Mouse (Mus musculus) limb, embryonic 15.5 days (tissue): ENCODE measurements at regions not wholly inside any gene's neighbourhood (a gene's known extent, or its start where the extent isn't known, plus 50 kb on each side); places are given as distances from the start of the nearest gene placed in this dataset.

Experiments used
- ATAC-seq: fragments of 200-750 bp; cut with Nextera tagmentation; 2 replicates; pipeline ENCODE4 v1.8.0; 2017; ENCODE audit warnings: low read depth, moderate TSS enrichment; ENCODE audit not compliant: insufficient number of reproducible peaks, low FRiP score, low TSS enrichment
- H3K27ac ChIP-seq: fragments of 300-500 bp; sonication (generic); 2 replicates; pipeline ENCODE4 v1.5.1; 2015; ENCODE audit warnings: moderate library complexity, mild to moderate bottlenecking, inconsistent platforms
- H3K27me3 ChIP-seq: fragments of 300-500 bp; sonication (generic); 2 replicates; pipeline ENCODE4 v1.6.1; 2015; ENCODE audit warnings: inconsistent platforms
- H3K36me3 ChIP-seq: fragments of 300-500 bp; sonication (generic); 2 replicates; pipeline ENCODE4 v1.6.1; 2015; ENCODE audit warnings: inconsistent platforms
- H3K4me1 ChIP-seq: fragments of 300-500 bp; sonication (generic); 2 replicates; pipeline ENCODE4 v1.6.1; 2015; ENCODE audit warnings: inconsistent platforms
- H3K4me2 ChIP-seq: fragments of 300-500 bp; sonication (generic); 2 replicates; pipeline ENCODE4 v1.6.1; 2015; ENCODE audit warnings: mild to moderate bottlenecking, inconsistent platforms
- H3K4me3 ChIP-seq: fragments of 300-500 bp; sonication (generic); 2 replicates; pipeline ENCODE4 v1.5.1; 2015; ENCODE audit warnings: mild to moderate bottlenecking, inconsistent platforms
- H3K9ac ChIP-seq: fragments of 300-500 bp; sonication (generic); 2 replicates; pipeline ENCODE4 v1.6.1; 2015; ENCODE audit warnings: inconsistent platforms
- H3K9me3 ChIP-seq: fragments of 300-500 bp; sonication (generic); 2 replicates; pipeline ENCODE4 v1.6.1; 2016; ENCODE audit warnings: inconsistent platforms
- WGBS: fragments of 180-500 bp; shearing (Covaris S2); methylation state at CpG from one replicate; pipeline ENCODE4 v1.1.7; 2015; 5-methylcytosine and 5-hydroxymethylcytosine counted together

DNA sequence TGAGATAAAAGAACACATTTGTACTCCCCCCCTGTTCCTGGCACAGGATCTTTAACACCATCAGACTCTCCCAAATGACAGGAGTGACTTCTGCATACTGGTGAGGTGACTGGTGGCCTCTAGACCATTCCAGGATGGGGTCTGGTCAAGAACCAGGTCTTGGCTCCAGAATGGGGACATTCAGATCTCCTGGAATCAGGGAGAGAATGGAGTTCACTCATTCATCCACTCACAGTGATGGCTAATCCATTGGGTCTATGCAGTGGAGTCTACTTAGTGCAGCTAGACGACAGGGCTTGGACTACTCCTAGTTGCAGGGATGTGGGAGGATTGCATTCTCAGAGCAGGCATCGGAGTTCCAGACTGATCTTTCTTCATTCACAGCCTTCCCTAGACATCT lies 451.0 kb downstream of the Rps24 start:
- no peak overlapping the region for H3K9ac ChIP-seq
- no peaks in the 10 kb centered on the region for H3K27me3 ChIP-seq
- H3K9me3 ChIP-seq: no peaks in the 10 kb centered on the region
- 87% methylated on average over 2 of the region's 2 CpGs for WGBS
- peaks cover 11% of the 10 kb centered on the region for H3K4me1 ChIP-seq
- H3K36me3 ChIP-seq: no peaks in the 10 kb centered on the region
- H3K27ac ChIP-seq: no peak overlapping the region
- H3K4me3 ChIP-seq: no peak overlapping the region
- no peak overlapping the region for H3K4me2 ChIP-seq
- no peak for ATAC-seq

DNA sequence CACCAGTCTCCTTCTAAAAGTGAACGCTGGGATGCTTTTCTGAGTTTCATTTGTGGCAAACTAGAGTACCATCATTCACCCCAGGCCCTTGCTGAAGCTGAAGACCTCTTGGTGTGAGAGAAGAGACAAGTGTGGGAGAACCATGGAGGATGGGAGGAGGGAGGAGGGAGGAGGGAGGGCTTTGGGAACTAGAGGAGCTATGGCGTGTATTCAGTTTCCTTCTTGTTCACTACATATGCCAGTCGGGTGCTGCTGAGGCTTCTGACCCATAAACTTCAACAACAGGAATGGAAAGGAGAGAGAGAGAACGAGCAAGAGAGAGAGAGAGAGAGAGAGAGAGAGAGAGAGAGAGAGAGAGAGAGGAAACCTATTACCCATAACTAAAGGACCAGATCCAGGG lies 452.1 kb downstream of the Rps24 start:
- no peak for ATAC-seq
- no peak overlapping the region for H3K4me2 ChIP-seq

DNA sequence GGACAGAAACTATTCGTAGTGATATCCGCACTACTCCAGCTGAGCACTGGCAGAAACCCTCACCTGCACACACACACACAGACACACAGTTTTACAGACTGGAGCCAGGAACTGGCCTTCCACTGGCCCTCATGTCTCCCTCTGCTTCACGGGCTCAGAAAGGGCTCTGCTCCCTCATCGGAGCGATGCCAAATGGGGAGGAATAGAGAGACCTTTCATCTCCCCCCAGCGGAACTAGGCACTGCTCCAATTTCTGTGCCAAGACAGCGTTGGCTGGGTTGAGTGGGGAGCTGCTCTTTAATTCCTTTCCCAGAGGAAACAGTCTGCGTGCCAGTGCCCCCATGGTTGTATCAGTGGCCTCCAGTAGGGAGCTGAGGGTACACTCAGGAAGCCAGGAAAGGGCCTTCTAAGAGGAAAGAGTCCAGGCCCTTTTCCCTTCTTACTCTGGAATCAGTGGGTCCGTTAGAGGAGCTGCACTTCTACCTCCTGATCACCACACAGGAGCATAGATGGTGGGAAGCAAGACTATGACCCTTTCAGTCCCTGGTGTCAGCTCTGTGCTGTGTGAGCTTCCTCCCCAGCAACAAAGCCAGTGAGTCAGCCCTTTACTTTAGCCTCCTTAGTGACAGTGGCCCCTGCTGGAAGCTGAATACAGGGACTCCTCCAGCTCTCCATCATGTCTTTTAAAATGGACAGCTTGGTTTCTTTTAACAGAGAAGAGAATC lies 452.7 kb downstream of the Rps24 start:
- no peaks in the 10 kb centered on the region for H3K9me3 ChIP-seq
- peak overlapping the region; percentile 67 for H3K27ac ChIP-seq
- no peak overlapping the region for H3K9ac ChIP-seq
- no peaks in the 10 kb centered on the region for H3K36me3 ChIP-seq
- H3K4me1 ChIP-seq: peaks cover 11% of the 10 kb centered on the region
- H3K4me2 ChIP-seq: no peak overlapping the region
- WGBS: 55% methylated on average over 9 of the region's 9 CpGs
- ATAC-seq: peak; percentile 69
- no peak overlapping the region for H3K4me3 ChIP-seq
- no peaks in the 10 kb centered on the region for H3K27me3 ChIP-seq

More for the DNA sequence above, 452.1 kb downstream of the Rps24 start:
- Histone ChIP-seq H3K27ac (peak overlapping the region; percentile 67), H3K4me3 (no peak overlapping the region), H3K36me3 (no peaks in the 10 kb centered on the region), H3K27me3 (no peaks in the 10 kb centered on the region), H3K4me1 (peaks cover 11% of the 10 kb centered on the region), H3K9ac (no peak overlapping the region), H3K9me3 (no peaks in the 10 kb centered on the region)
- WGBS: 57% methylated on average over 4 of the region's 4 CpGs

DNA sequence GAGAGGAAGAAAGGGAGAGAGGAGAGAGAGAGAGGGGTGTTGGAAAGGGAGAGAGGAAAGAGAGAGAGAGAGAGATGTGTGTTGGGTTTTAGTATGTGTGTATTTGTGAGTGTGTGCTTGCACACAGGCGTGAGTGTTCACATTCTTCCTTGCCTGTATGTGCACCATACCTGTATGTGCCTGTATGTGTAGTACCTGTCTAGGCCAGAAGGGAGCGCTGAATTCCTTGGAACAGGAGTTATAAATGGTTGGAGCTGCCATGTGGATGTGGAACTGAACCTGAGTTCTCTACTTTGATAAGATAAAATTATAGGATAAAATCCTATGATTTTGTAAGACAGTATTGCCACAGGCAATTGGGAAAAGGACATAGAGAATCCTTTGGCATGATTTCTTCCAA lies 458.8 kb downstream of the Rps24 start:
- no peak overlapping the region for H3K4me3 ChIP-seq
- peaks cover 3% of the 10 kb centered on the region; the same call in 1 of the 2 replicates for H3K4me1 ChIP-seq
- H3K27ac ChIP-seq: no peak overlapping the region
- no peak overlapping the region for H3K9ac ChIP-seq
- no peaks in the 10 kb centered on the region for H3K27me3 ChIP-seq
- no peaks in the 10 kb centered on the region for H3K36me3 ChIP-seq
- no peak for ATAC-seq
- H3K9me3 ChIP-seq: no peaks in the 10 kb centered on the region
- H3K4me2 ChIP-seq: no peak overlapping the region
- 51% methylated on average over 2 of the region's 2 CpGs for WGBS

DNA sequence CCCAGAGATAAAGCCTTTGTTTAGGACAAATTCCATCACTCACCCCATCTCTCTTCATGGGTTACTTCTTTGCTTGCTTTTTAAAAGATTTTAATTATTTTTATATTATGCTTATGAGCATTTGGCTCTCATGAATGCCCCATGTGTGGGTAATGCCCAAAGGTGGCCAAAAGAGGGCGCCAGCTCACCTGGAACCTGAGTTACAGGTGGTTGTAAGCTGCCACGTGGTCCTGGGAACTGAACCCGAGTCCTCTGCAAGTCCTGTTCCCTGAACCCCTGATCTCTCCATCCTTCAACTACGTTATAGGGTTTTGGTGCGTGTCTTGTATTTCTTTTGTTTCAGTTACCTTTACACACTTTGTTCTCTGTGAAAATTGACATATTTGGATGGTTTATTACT lies 460.2 kb downstream of the Rps24 start:
- Histone ChIP-seq H3K4me2 (no peak overlapping the region), H3K27ac (no peak overlapping the region), H3K4me3 (no peak overlapping the region), H3K27me3 (no peaks in the 10 kb centered on the region), H3K4me1 (peaks cover 3% of the 10 kb centered on the region; the same call in 1 of the 2 replicates), H3K9me3 (no peaks in the 10 kb centered on the region), H3K9ac (no peak overlapping the region), H3K36me3 (no peaks in the 10 kb centered on the region)
- 87% methylated on average over 5 of the region's 5 CpGs for WGBS
- no peak for ATAC-seq

DNA sequence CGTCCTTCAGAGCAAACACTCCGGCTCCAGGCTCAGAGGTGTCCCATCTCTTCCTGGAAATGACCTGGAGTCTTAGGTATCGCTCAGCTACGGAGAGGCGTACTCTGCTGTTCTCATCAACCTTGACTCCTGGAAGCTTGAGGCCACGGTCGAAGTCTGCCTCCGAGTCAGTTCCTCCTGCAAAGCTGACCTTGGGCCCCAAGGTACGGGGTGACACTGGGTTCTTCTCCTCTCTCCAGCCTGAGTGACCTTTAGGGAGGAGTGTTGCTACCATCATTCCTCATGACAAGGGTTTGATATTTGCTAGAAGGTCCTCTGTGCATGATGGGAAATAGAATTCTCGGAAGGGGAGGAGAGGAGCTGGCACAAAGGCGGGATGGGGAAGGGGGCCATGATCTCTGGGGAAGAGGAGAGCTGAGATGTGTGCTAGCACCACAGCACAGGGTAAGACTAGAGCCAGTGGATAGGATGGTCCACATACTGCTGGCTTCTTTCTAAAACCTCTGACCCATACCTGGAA lies 469.0 kb downstream of the Rps24 start:
- Histone ChIP-seq H3K4me2 (no peak overlapping the region), H3K36me3 (no peaks in the 10 kb centered on the region), H3K27ac (no peak overlapping the region)

DNA sequence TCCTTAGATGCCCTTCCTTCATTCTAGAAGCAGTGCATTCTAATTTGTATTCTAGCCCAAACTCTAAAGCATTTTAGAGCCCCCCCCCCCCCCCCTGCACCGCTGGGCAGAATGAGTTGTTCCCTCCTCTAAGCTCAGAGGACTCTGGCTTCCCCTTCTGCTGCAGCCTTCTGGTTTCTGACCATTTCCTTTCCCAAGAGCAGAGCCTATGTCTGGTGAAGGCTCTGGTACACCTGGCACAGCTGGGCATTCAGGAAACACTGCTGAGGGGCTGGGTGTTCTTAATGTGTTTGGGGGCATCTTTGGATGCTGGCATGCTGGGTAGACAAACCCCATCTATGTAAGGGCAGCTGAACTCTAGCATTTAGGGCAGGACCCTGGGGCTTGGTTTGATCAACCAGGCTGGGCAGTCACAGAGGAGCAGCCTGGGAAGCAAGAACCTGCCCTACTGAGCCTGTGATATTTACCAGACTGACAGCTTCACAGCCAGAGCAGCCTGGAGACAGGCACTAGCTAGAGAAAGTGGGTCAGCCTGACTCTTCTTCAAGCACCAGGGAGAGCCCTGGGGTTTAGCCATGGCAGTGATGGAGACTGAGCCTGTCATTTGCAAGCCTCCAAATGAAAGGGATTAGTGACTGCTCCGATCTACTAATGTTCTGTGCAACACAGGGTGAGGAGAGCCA lies 469.7 kb downstream of the Rps24 start:
- Histone ChIP-seq H3K36me3 (no peaks in the 10 kb centered on the region), H3K4me2 (no peak overlapping the region), H3K9me3 (no peaks in the 10 kb centered on the region), H3K27me3 (no peaks in the 10 kb centered on the region), H3K27ac (no peak overlapping the region), H3K9ac (no peak overlapping the region), H3K4me1 (peaks cover 22% of the 10 kb centered on the region), H3K4me3 (no peak overlapping the region)
- ATAC-seq: no peak
- WGBS: 47% methylated on average over 2 of the region's 2 CpGs

More for the DNA sequence above, 469.0 kb downstream of the Rps24 start:
- Histone ChIP-seq H3K9ac (no peak overlapping the region), H3K27me3 (no peaks in the 10 kb centered on the region), H3K4me1 (peaks cover 15% of the 10 kb centered on the region), H3K4me3 (no peak overlapping the region), H3K9me3 (no peaks in the 10 kb centered on the region)
- WGBS: 83% methylated on average over 11 of the region's 11 CpGs
- ATAC-seq: no peak

DNA sequence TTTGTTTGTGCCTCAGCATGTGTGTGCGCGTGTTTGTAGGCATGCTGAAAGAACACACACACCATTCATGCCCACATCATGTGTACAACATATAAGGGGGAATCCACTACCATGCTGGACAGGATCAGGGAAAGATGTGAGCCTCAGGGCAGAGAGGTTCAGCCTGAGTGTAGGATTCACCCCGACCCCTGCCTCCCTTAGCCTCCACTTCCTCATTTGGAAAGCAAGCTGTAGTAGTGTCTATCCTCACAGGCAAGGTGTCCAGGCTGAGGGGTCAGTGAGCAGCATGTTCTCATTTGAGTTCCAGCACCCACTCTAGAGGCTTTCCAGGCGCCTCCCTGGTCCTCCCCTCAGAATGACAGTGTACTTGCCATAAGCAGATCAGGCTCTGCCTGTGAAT lies 470.5 kb downstream of the Rps24 start:
- Histone ChIP-seq H3K36me3 (no peaks in the 10 kb centered on the region), H3K27me3 (no peaks in the 10 kb centered on the region), H3K9ac (no peak overlapping the region), H3K4me2 (no peak overlapping the region), H3K27ac (no peak overlapping the region), H3K9me3 (no peaks in the 10 kb centered on the region), H3K4me3 (no peak overlapping the region), H3K4me1 (peaks cover 29% of the 10 kb centered on the region)
- no peak for ATAC-seq
- 89% methylated on average over 4 of the region's 4 CpGs for WGBS

DNA sequence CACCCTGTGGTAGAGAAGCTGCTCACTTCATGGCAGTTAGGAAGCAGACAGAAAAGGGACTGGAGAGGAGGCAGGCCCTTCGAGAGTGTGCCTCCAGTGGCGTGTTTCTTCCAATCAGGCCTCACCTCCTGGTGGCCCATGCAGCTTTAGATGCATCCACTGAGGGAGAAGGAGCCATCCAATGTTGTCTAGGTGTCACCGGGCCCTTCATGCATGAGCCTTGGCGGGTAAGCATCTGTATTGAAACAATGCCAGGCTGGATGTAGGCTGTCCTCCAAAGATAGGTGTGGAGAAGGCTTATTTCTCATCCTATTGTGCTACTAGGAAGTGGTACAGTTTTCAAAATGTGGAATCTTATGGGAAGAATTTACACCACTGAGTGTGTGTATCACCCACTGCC lies 471.9 kb downstream of the Rps24 start:
- H3K27me3 ChIP-seq: no peaks in the 10 kb centered on the region

DNA sequence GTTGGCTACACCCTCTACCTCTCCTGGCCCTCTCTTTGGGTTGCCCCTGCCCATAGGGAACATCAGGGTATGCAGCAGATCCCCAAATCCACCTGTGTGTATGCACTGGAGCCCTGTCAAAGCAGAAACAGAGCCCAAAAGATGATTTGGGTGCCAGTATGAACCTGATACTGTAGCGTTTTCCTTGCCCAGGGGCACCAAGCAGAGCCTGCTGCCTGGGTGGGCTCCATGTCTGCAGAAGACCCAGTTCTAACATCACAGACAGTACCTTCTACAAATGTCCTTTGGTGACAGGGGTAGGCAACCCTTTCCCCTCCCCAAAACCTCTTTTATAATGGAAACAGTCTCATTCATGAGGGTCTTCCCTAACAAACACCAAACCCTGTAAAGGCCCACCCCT lies 472.5 kb downstream of the Rps24 start:
- H3K36me3 ChIP-seq: no peaks in the 10 kb centered on the region
- peaks cover 29% of the 10 kb centered on the region for H3K4me1 ChIP-seq
- no peak overlapping the region for H3K9ac ChIP-seq
- H3K4me2 ChIP-seq: no peak overlapping the region
- no peaks in the 10 kb centered on the region for H3K27me3 ChIP-seq
- no peak overlapping the region for H3K4me3 ChIP-seq
- H3K27ac ChIP-seq: no peak overlapping the region
- no peak for ATAC-seq
- 68% methylated on average over 1 of the region's 1 CpGs for WGBS
- H3K9me3 ChIP-seq: no peaks in the 10 kb centered on the region

More for the DNA sequence above, 471.9 kb downstream of the Rps24 start:
- no peak for ATAC-seq
- H3K27ac ChIP-seq: no peak overlapping the region
- H3K36me3 ChIP-seq: no peaks in the 10 kb centered on the region
- no peaks in the 10 kb centered on the region for H3K9me3 ChIP-seq
- WGBS: 86% methylated on average over 4 of the region's 4 CpGs
- no peak overlapping the region for H3K4me2 ChIP-seq
- H3K9ac ChIP-seq: no peak overlapping the region
- H3K4me3 ChIP-seq: no peak overlapping the region
- peaks cover 29% of the 10 kb centered on the region for H3K4me1 ChIP-seq

DNA sequence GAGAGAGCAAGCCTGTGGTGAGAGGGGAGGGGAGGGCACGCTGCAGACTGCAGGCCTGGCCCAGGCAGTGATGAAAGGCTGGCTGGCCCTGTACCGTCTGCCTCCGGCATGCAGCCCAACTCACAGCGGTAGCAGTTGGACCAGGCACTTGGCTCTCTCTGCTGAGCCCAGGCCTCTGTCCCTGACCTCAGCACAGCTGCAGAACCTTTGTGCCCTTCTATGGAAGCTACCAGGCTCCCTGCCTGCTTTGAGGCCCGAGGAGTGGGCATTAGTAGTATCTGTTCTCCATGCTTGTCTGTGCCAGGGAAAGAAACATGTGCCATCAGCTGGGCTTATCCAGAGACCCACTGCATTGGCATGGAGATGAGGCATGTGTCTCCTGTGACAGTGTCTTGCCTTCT lies 473.2 kb downstream of the Rps24 start:
- ATAC-seq: no peak
- H3K36me3 ChIP-seq: no peaks in the 10 kb centered on the region
- H3K27me3 ChIP-seq: no peaks in the 10 kb centered on the region
- H3K9ac ChIP-seq: no peak overlapping the region
- no peak overlapping the region for H3K4me2 ChIP-seq
- WGBS: 37% methylated on average over 5 of the region's 5 CpGs
- H3K4me1 ChIP-seq: peaks cover 29% of the 10 kb centered on the region
- H3K9me3 ChIP-seq: no peaks in the 10 kb centered on the region
- 0 out of 2 replicates have a peak overlapping the region, but pooled peaks have one; percentile 8 for H3K27ac ChIP-seq
- H3K4me3 ChIP-seq: no peak overlapping the region

DNA sequence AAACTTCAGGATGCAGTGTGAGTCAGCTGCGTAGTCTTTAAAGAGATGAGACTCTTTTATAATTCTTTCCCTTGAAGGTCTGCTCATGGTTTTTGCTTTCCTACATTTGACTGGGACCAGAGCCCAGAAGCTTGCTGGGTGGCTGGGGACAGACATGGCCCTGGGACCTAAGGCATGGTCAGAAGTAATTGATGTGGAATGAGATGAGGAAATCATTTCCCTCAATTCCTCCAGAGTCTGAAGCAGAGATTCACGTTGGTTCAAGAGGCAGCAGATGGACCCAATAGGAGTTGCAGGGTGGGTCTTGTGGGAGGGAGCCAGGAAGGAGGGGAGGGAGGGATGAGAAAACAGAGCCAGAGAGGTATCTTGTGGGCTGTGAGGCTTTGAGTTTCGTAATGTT lies 473.9 kb downstream of the Rps24 start:
- Histone ChIP-seq H3K27me3 (no peaks in the 10 kb centered on the region), H3K9me3 (no peaks in the 10 kb centered on the region), H3K36me3 (no peaks in the 10 kb centered on the region), H3K27ac (0 out of 2 replicates have a peak overlapping the region, but pooled peaks have one; percentile 44), H3K9ac (no peak overlapping the region), H3K4me3 (no peak overlapping the region), H3K4me1 (peaks cover 29% of the 10 kb centered on the region), H3K4me2 (no peak overlapping the region)
- peak; percentile 14; the same call in 1 of the 2 replicates for ATAC-seq
- WGBS: 40% methylated on average over 3 of the region's 3 CpGs
